Mouse (Mus musculus) T-helper 2 cell (primary cell): Measurements from ENCODE around the gene Sugct.
"Not testable (repeated sequence)": the region's sequence is repeated elsewhere in the genome, so short reads cannot be mapped to it uniquely, and the experiment has no call there.

Experiments
- in situ Hi-C: fragments of 300-600 bp; cut with MboI, MseI; formaldehyde crosslinking; loops from one replicate; pipeline ENCODE4 v1.15.1; 2025; ENCODE audit warnings: high pct_unique_total_duplicates

The Sugct gene

GRCm38 (mm10) chr13:16901424-16901823, 793.9 kb downstream of the Sugct start:
- in situ Hi-C loops, result no loop called here

GRCm38 (mm10) chr13:16898084-16898792, 797.1 kb downstream of the Sugct start:
- in situ Hi-C loops, result no loop called here

GRCm38 (mm10) chr13:16878056-16878455, 817.3 kb downstream of the Sugct start:
- in situ Hi-C loops, result no loop called here

- in situ Hi-C loops, result no loop called here
Measured at GRCm38 (mm10) chr13:16859986-16860385, 835.4 kb downstream of the Sugct start.

- in situ Hi-C loops, result no loop called here
Measured at GRCm38 (mm10) chr13:16847236-16847635, 848.1 kb downstream of the Sugct start.

GRCm38 (mm10) chr13:16840994-16841393, 854.4 kb downstream of the Sugct start:
- in situ Hi-C loops, result no loop called here

- in situ Hi-C loops, result no loop called here
Measured at GRCm38 (mm10) chr13:16838409-16838808, 856.9 kb downstream of the Sugct start.

- in situ Hi-C loops, result no loop called here
Measured at GRCm38 (mm10) chr13:16835111-16835510, 860.2 kb downstream of the Sugct start.

- in situ Hi-C loops, result no loop called here
Measured at GRCm38 (mm10) chr13:16833069-16833468, 862.3 kb downstream of the Sugct start.

- in situ Hi-C loops, result no loop called here
Measured at GRCm38 (mm10) chr13:16831840-16832239, 863.5 kb downstream of the Sugct start.

- in situ Hi-C loops, result not testable (repeated sequence)
Measured at GRCm38 (mm10) chr13:16830291-16830690, 865.1 kb downstream of the Sugct start.

- in situ Hi-C loops, result no loop called here
Measured at GRCm38 (mm10) chr13:16829589-16829988, 865.8 kb downstream of the Sugct start.

- in situ Hi-C loops, result no loop called here
Measured at GRCm38 (mm10) chr13:16825619-16826018, 869.7 kb downstream of the Sugct start.

GRCm38 (mm10) chr13:16821785-16822184, 873.6 kb downstream of the Sugct start:
- in situ Hi-C loops, result no loop called here

GRCm38 (mm10) chr13:16817471-16817870, 877.9 kb downstream of the Sugct start:
- in situ Hi-C loops, result no loop called here

GRCm38 (mm10) chr13:16816747-16817146, 878.6 kb downstream of the Sugct start:
- in situ Hi-C loops, result no loop called here

GRCm38 (mm10) chr13:16812268-16812667, 883.1 kb downstream of the Sugct start:
- in situ Hi-C loops, result no loop called here
